ENCODE assay signal across 27 mouse cellular contexts in genomic region chr6:118952377-118952776, GRCm38 (mm10).
DNase-seq lines count a peak whose midpoint lies in the region; ATAC-seq lines count a peak whose summit lies in the region.
"Had no signal": no experiment of that assay in that cellular context is flagged by ENCODE, and none has a peak within 500 bp of the region (broad histone marks: within the 10 kb centered on the region; RNA-seq: fewer than 3 reads in every experiment).

No protein-coding gene starts in this region.

- DNase-seq in cerebellum, adult 9-11 months, result peak; percentile 54
- DNase-seq in cerebellum, adult 8-10 months, result no peak
- DNase-seq in hindbrain, embryonic 14.5 days (ENCODE audit: low spot score), result no peak
- no peak for DNase-seq in hindbrain, embryonic 11.5 days (ENCODE audit: low spot score)
- peak; percentile 64 for DNase-seq in brain, adult 2 months (ENCODE audit: low read depth, low spot score)
- DNase-seq: adrenal gland, postnatal 14 days; gastrocnemius, postnatal 25 days; heart, adult 11 months; kidney, postnatal 14 days; right cerebral cortex, adult 18-20 months; thymus, postnatal 4 days had no signal

- H3K9me3 ChIP-seq in hindbrain, embryonic 14.5 days (ENCODE audit: control insufficient read depth, low read length), result no peaks in the 10 kb centered on the region
- no peaks in the 10 kb centered on the region for H3K9me3 ChIP-seq in hindbrain, embryonic 11.5 days (ENCODE audit: control insufficient read depth, low read length)
- H3K9me3 ChIP-seq in hindbrain, embryonic 16.5 days (ENCODE audit: control insufficient read depth, low read length), result no peaks in the 10 kb centered on the region
- H3K9me3 ChIP-seq: embryonic facial prominence, embryonic 10.5 days; embryonic facial prominence, embryonic 15.5 days; heart, embryonic 10.5 days; heart, embryonic 15.5 days; limb, embryonic 13.5 days; lung, embryonic 15.5 days; midbrain, embryonic 10.5 days; neural tube, embryonic 12.5 days had no signal

- ATAC-seq in hindbrain, embryonic 14.5 days (ENCODE audit: low FRiP score), result no peak
- no peak for ATAC-seq in hindbrain, embryonic 11.5 days (ENCODE audit: low FRiP score)
- ATAC-seq in hindbrain, embryonic 16.5 days, result peak; percentile 25; the same call in 1 of the 2 replicates
- ATAC-seq in erythroblast, adult 5-6 weeks (replicated peaks; ENCODE audit: low FRiP score, poor library complexity, severe bottlenecking), result no peak
- ATAC-seq: CD4-positive, CD25-positive, alpha-beta regulatory T cell, adult 4 months; forebrain, embryonic 14.5 days; intestine, postnatal 0 days had no signal

- WGBS in hindbrain, embryonic 14.5 days, result 79% methylated on average over 9 of the region's 9 CpGs
- WGBS in hindbrain, embryonic 11.5 days, result 89% methylated on average over 9 of the region's 9 CpGs
- WGBS in hindbrain, embryonic 16.5 days, result 70% methylated on average over 9 of the region's 9 CpGs

- 0 out of 2 replicates have a peak, but pooled peaks cover 6% of the 10 kb centered on the region for H3K4me1 ChIP-seq in hindbrain, embryonic 14.5 days (replicated peaks; ENCODE audit: control insufficient read depth, insufficient read depth, low read length)
- H3K4me1 ChIP-seq in hindbrain, embryonic 11.5 days (replicated peaks; ENCODE audit: control insufficient read depth, insufficient read depth, low read length), result 0 out of 2 replicates have a peak, but pooled peaks cover 2% of the 10 kb centered on the region
- H3K4me1 ChIP-seq in hindbrain, embryonic 16.5 days (ENCODE audit: control insufficient read depth, insufficient read depth, low read depth, low read length), result no peaks in the 10 kb centered on the region; the same call in 1 of the 2 replicates
- H3K4me1 ChIP-seq: neural tube, embryonic 12.5 days had no signal

- no peaks in the 10 kb centered on the region for H3K36me3 ChIP-seq in hindbrain, embryonic 14.5 days (replicated peaks; ENCODE audit: control insufficient read depth, insufficient read depth)
- H3K36me3 ChIP-seq in hindbrain, embryonic 11.5 days (ENCODE audit: control insufficient read depth, insufficient read depth, low read length), result no peaks in the 10 kb centered on the region
- H3K36me3 ChIP-seq in hindbrain, embryonic 16.5 days (ENCODE audit: control insufficient read depth, insufficient read depth, low read length), result no peaks in the 10 kb centered on the region
- H3K36me3 ChIP-seq: embryonic facial prominence, embryonic 10.5 days; embryonic facial prominence, embryonic 15.5 days; heart, embryonic 10.5 days; heart, embryonic 15.5 days; limb, embryonic 13.5 days; lung, embryonic 15.5 days; midbrain, embryonic 10.5 days; neural tube, embryonic 12.5 days had no signal

- H3K27me3 ChIP-seq in hindbrain, embryonic 14.5 days (ENCODE audit: control insufficient read depth, insufficient read depth, low read length), result no peaks in the 10 kb centered on the region
- H3K27me3 ChIP-seq in hindbrain, embryonic 11.5 days (ENCODE audit: control insufficient read depth, insufficient read depth, low read length), result no peaks in the 10 kb centered on the region
- H3K27me3 ChIP-seq in hindbrain, embryonic 16.5 days (replicated peaks; ENCODE audit: control insufficient read depth, insufficient read depth, low read length), result no peaks in the 10 kb centered on the region
- H3K27me3 ChIP-seq: embryonic facial prominence, embryonic 15.5 days; heart, embryonic 15.5 days; limb, embryonic 13.5 days; lung, embryonic 15.5 days; neural tube, embryonic 12.5 days had no signal

- no peak overlapping the region for H3K9ac ChIP-seq in hindbrain, embryonic 14.5 days
- no peak overlapping the region for H3K9ac ChIP-seq in hindbrain, embryonic 11.5 days (ENCODE audit: low read depth, low read length)
- H3K9ac ChIP-seq in hindbrain, embryonic 16.5 days (ENCODE audit: low read depth, low read length), result no peak overlapping the region
- H3K9ac ChIP-seq: embryonic facial prominence, embryonic 15.5 days; heart, embryonic 15.5 days; limb, embryonic 13.5 days; lung, embryonic 15.5 days; neural tube, embryonic 12.5 days had no signal

- H3K27ac ChIP-seq in hindbrain, embryonic 14.5 days, result peak overlapping the region; percentile 20; the same call in 1 of the 2 replicates
- H3K27ac ChIP-seq in hindbrain, embryonic 11.5 days (ENCODE audit: low read depth, low read length), result no peak overlapping the region
- H3K27ac ChIP-seq in hindbrain, embryonic 16.5 days (ENCODE audit: low read depth, low read length), result no peak overlapping the region
- H3K27ac ChIP-seq: embryonic facial prominence, embryonic 10.5 days; embryonic facial prominence, embryonic 15.5 days; heart, embryonic 10.5 days; heart, embryonic 15.5 days; limb, embryonic 13.5 days; lung, embryonic 15.5 days; midbrain, embryonic 10.5 days; neural tube, embryonic 12.5 days; stomach, postnatal 0 days had no signal

- no peak overlapping the region for H3K4me2 ChIP-seq in hindbrain, embryonic 14.5 days (replicated peaks)
- H3K4me2 ChIP-seq in hindbrain, embryonic 11.5 days (replicated peaks; ENCODE audit: low read depth, low read length), result no peak overlapping the region
- no peak overlapping the region for H3K4me2 ChIP-seq in hindbrain, embryonic 16.5 days (ENCODE audit: low read length)
- H3K4me2 ChIP-seq: embryonic facial prominence, embryonic 15.5 days; heart, embryonic 15.5 days; limb, embryonic 13.5 days; liver, embryonic 11.5 days; lung, embryonic 15.5 days; neural tube, embryonic 12.5 days had no signal

- no peak overlapping the region for H3K4me3 ChIP-seq in hindbrain, embryonic 14.5 days (replicated peaks; ENCODE audit: low read length)
- no peak overlapping the region for H3K4me3 ChIP-seq in hindbrain, embryonic 11.5 days (ENCODE audit: low read depth, low read length)
- no peak overlapping the region for H3K4me3 ChIP-seq in hindbrain, embryonic 16.5 days (ENCODE audit: low read length)
- H3K4me3 ChIP-seq: embryonic facial prominence, embryonic 10.5 days; embryonic facial prominence, embryonic 15.5 days; heart, embryonic 10.5 days; heart, embryonic 15.5 days; limb, embryonic 13.5 days; lung, embryonic 15.5 days; midbrain, embryonic 10.5 days; myocyte; neural tube, embryonic 12.5 days had no signal

Comparison
In these comparisons a context has a peak if more than half of its experiments do, and no peak if none do; other contexts are left out.
1. DNase-seq: peak in cerebellum, adult 9-11 months (single experiment) and brain, adult 2 months (single experiment); none in cerebellum, adult 8-10 months (single experiment), hindbrain, embryonic 14.5 days (single experiment) and hindbrain, embryonic 11.5 days (single experiment).